Mouse (Mus musculus) lung, adult 2 months (tissue): ENCODE results near the gene Phlda2.

Experiments used
- CTCF ChIP-seq: fragments of 200-500 bp; IDR thresholded peaks from 2 replicates; pipeline ENCODE4 v1.5.1; 2011; ENCODE audit warnings: mild to moderate bottlenecking, low read length, control low read depth; ENCODE audit not compliant: insufficient read depth
- POLR2A ChIP-seq: fragments of 200-500 bp; IDR thresholded peaks from 2 replicates; pipeline ENCODE4 v1.6.1; 2011; ENCODE audit warnings: low read depth, mild to moderate bottlenecking, control low read depth, low read length, borderline replicate concordance; ENCODE audit errors: extremely low read depth

- no peak for TF ChIP-seq POLR2A
- no peak for TF ChIP-seq CTCF
Measured at GRCm38 (mm10) chr7:143536251-143536650, 33.3 kb upstream of the Phlda2 start.
